Mouse (Mus musculus): ENCODE measurements around the gene Notch2. TPM values are rescaled to one million over a fixed set of nuclear protein-coding genes. Genes with fewer than 3 reads are reported as not detected.

Gene Notch2
- polyA plus RNA-seq, 1 experiment, result 22.9 TPM

- no peaks in the 10 kb centered on the region for H3K4me1 ChIP-seq (ENCODE audit: control insufficient read depth, insufficient read depth, low read length)
- TF ChIP-seq POLR2A (IDR thresholded peaks at IDR 0.05; ENCODE audit: borderline replicate concordance, control insufficient read depth, low read depth, low read length) (no peak), CTCF (IDR thresholded peaks at IDR 0.05; ENCODE audit: control insufficient read depth, insufficient read depth, low read length) (no peak)
- H3K27ac ChIP-seq (ENCODE audit: control insufficient read depth, insufficient read depth, low read depth, low read length, poor library complexity), result no peak overlapping the region
- WGBS, result 91% methylated on average over 13 of the region's 13 CpGs
- no peak overlapping the region for H3K4me3 ChIP-seq (replicated peaks; ENCODE audit: control insufficient read depth, low read depth, low read length)
Measured at GRCm38 (mm10) chr3:98142862-98143261, 129.5 kb downstream of the Notch2 start.

- H3K4me3 ChIP-seq (replicated peaks; ENCODE audit: control insufficient read depth, low read depth, low read length), result no peak overlapping the region
- no peak overlapping the region for H3K27ac ChIP-seq (ENCODE audit: control insufficient read depth, insufficient read depth, low read depth, low read length, poor library complexity)
- WGBS, result 88% methylated on average over 10 of the region's 10 CpGs
- TF ChIP-seq CTCF (IDR thresholded peaks at IDR 0.05; ENCODE audit: control insufficient read depth, insufficient read depth, low read length) (no peak), POLR2A (IDR thresholded peaks at IDR 0.05; ENCODE audit: borderline replicate concordance, control insufficient read depth, low read depth, low read length) (no peak)
- no peaks in the 10 kb centered on the region for H3K4me1 ChIP-seq (ENCODE audit: control insufficient read depth, insufficient read depth, low read length)
Measured at GRCm38 (mm10) chr3:98145204-98145603, 131.9 kb downstream of the Notch2 start.

GRCm38 (mm10) chr3:98146471-98147410 lies 133.4 kb downstream of the Notch2 start:
- 90% methylated on average over 29 of the region's 29 CpGs for WGBS
- no peaks in the 10 kb centered on the region for H3K4me1 ChIP-seq (ENCODE audit: control insufficient read depth, insufficient read depth, low read length)
- no peak overlapping the region for H3K4me3 ChIP-seq (replicated peaks; ENCODE audit: control insufficient read depth, low read depth, low read length)
- no peak for TF ChIP-seq CTCF (IDR thresholded peaks at IDR 0.05; ENCODE audit: control insufficient read depth, insufficient read depth, low read length)
- TF ChIP-seq POLR2A (IDR thresholded peaks at IDR 0.05; ENCODE audit: borderline replicate concordance, control insufficient read depth, low read depth, low read length), result no peak
- H3K27ac ChIP-seq (ENCODE audit: control insufficient read depth, insufficient read depth, low read depth, low read length, poor library complexity), result no peak overlapping the region

- 89% methylated on average over 14 of the region's 14 CpGs for WGBS
- H3K4me1 ChIP-seq (ENCODE audit: control insufficient read depth, insufficient read depth, low read length), result no peaks in the 10 kb centered on the region
- H3K4me3 ChIP-seq (replicated peaks; ENCODE audit: control insufficient read depth, low read depth, low read length), result no peak overlapping the region
- H3K27ac ChIP-seq (ENCODE audit: control insufficient read depth, insufficient read depth, low read depth, low read length, poor library complexity), result no peak overlapping the region
- TF ChIP-seq CTCF (IDR thresholded peaks at IDR 0.05; ENCODE audit: control insufficient read depth, insufficient read depth, low read length) (no peak), POLR2A (IDR thresholded peaks at IDR 0.05; ENCODE audit: borderline replicate concordance, control insufficient read depth, low read depth, low read length) (no peak)
Measured at GRCm38 (mm10) chr3:98147706-98148105, 134.4 kb downstream of the Notch2 start.

- 88% methylated on average over 11 of the region's 11 CpGs for WGBS
- H3K4me1 ChIP-seq (ENCODE audit: control insufficient read depth, insufficient read depth, low read length), result no peaks in the 10 kb centered on the region
- no peak overlapping the region for H3K4me3 ChIP-seq (replicated peaks; ENCODE audit: control insufficient read depth, low read depth, low read length)
- no peak overlapping the region for H3K27ac ChIP-seq (ENCODE audit: control insufficient read depth, insufficient read depth, low read depth, low read length, poor library complexity)
- TF ChIP-seq POLR2A (IDR thresholded peaks at IDR 0.05; ENCODE audit: borderline replicate concordance, control insufficient read depth, low read depth, low read length) (no peak), CTCF (IDR thresholded peaks at IDR 0.05; ENCODE audit: control insufficient read depth, insufficient read depth, low read length) (no peak)
Measured at GRCm38 (mm10) chr3:98149881-98150280, 136.6 kb downstream of the Notch2 start.

- WGBS, result 87% methylated on average over 10 of the region's 10 CpGs
- H3K4me1 ChIP-seq (ENCODE audit: control insufficient read depth, insufficient read depth, low read length), result peaks cover 2% of the 10 kb centered on the region
- H3K27ac ChIP-seq (ENCODE audit: control insufficient read depth, insufficient read depth, low read depth, low read length, poor library complexity), result no peak overlapping the region
- no peak for TF ChIP-seq CTCF (IDR thresholded peaks at IDR 0.05; ENCODE audit: control insufficient read depth, insufficient read depth, low read length)
- no peak for TF ChIP-seq POLR2A (IDR thresholded peaks at IDR 0.05; ENCODE audit: borderline replicate concordance, control insufficient read depth, low read depth, low read length)
- no peak overlapping the region for H3K4me3 ChIP-seq (replicated peaks; ENCODE audit: control insufficient read depth, low read depth, low read length)
Measured at GRCm38 (mm10) chr3:98151016-98151415, 137.7 kb downstream of the Notch2 start.

GRCm38 (mm10) chr3:98153460-98153859 lies 140.1 kb downstream of the Notch2 start:
- Histone ChIP-seq H3K4me3 (replicated peaks; ENCODE audit: control insufficient read depth, low read depth, low read length) (no peak overlapping the region), H3K4me1 (ENCODE audit: control insufficient read depth, insufficient read depth, low read length) (peaks cover 4% of the 10 kb centered on the region), H3K27ac (ENCODE audit: control insufficient read depth, insufficient read depth, low read depth, low read length, poor library complexity) (no peak overlapping the region)
- TF ChIP-seq POLR2A (IDR thresholded peaks at IDR 0.05; ENCODE audit: borderline replicate concordance, control insufficient read depth, low read depth, low read length) (no peak), CTCF (IDR thresholded peaks at IDR 0.05; ENCODE audit: control insufficient read depth, insufficient read depth, low read length) (no peak)

GRCm38 (mm10) chr3:98156158-98156557 lies 142.8 kb downstream of the Notch2 start:
- WGBS, result 39% methylated on average over 4 of the region's 4 CpGs
- Histone ChIP-seq H3K27ac (ENCODE audit: control insufficient read depth, insufficient read depth, low read depth, low read length, poor library complexity) (no peak overlapping the region), H3K4me3 (replicated peaks; ENCODE audit: control insufficient read depth, low read depth, low read length) (no peak overlapping the region), H3K4me1 (ENCODE audit: control insufficient read depth, insufficient read depth, low read length) (peaks cover 4% of the 10 kb centered on the region)
- TF ChIP-seq CTCF (IDR thresholded peaks at IDR 0.05; ENCODE audit: control insufficient read depth, insufficient read depth, low read length), result no peak
- no peak for TF ChIP-seq POLR2A (IDR thresholded peaks at IDR 0.05; ENCODE audit: borderline replicate concordance, control insufficient read depth, low read depth, low read length)

Data from bone marrow, adult 2 months (tissue).